Mouse (Mus musculus) spleen, adult 12 weeks (tissue): ENCODE results near the gene Hspb9.

ENCODE experiments used
- DNase-seq: peaks from one replicate; pipeline ENCODE4 v3.0.0; 2022; ENCODE audit warnings: low spot score

Gene Hspb9

DNA sequence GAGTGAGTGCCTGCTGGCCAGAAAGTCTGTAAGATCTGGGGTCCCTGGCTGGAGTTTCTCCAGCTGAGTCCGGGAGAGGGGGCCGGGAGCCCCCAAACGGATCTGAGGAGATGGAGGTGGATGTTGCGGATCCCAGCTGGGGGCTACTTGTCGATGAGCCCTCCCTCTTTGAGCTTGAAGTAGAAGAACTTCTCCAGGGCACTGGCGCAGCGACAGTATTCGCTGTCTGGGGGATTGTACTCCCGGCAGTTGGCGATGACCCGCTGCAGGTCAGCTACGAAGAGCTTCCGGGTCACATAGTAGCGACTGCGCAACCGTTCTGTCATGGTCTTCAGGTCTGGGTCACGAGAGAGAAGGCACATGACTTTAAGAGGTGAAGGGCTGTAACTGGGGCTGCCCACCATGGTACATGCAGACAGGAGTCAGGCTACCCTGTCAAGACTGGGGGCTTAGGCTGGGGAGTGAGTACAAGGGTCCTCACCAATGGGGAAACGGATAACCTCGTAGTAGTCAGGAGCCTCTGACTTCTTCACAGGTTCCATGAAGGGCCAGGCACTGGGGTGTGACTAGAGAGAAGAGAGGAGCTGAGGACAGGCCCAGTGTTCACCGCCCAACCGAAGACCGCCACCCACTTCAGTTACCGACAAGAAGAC, 8.4 kb upstream of the Hspb9 start:
- DNase-seq = no peak

DNA sequence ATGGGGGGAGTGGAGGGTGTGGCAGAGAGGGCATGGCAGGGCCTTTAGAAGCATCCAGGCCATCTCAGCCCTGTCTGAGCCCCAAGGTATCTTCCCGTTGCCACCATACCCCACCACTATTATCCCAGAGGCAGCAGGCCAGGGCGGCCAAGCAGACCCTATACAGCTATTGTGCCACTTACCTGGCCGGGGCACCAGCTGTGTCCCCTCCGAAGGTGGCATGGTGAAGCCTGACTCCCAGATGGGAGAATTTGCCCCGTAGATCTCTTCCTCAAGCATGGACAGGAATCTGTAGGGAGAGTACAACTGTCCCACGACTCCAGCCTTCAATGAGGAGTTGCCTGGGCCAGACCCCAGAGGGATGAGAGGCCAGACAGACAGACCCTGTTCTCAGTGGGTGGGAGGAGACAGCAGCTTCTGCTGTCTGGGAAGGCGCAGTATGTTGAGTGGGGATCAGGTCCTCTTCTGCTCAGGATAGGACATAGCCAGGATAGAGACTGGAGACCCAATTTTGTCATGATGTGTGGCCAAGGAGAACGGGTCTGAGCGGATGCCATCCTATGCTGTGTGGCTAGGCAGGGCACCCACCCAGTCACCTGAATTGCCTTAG, 4.3 kb upstream of the Hspb9 start:
- DNase-seq = no peak

DNA sequence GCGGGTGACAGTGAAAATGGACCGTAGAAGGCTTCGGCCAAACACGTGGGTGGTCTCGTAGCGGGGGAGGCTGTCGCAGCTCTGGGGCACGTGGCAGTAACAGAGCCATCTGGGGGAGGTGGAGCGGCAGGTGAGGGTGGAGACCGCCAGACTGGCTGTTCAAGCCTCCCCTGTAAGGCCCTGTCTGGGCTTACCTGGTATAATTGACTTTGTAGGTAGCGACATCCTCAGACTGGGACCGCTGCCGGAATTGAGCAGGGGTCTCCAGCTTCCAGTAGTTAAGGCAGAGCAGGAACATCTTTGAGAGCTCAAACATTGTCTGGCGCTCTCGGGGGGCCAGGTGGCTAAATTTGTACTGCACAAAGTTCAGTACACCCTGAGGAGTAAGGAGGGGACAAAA, 3.1 kb upstream of the Hspb9 start:
- no peak for DNase-seq

DNA sequence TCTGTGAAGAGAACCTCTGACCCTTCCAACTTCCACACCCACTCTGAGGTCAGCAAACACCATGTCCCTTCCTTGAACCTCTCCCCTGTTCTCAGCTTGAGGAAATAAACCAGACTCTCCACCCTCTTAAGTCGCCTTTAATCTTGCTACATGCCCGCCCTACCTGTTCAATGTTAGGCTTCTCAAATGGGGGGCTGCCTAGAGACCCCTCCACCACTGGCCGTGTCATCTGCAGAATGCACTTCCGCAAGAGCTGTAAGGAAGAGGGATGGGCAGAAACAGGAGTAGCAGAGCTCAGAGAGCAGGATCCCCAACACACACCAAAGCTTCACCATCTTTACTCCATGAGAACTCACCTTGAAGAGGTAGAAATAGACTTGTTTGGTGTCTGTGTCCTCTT, 2.7 kb upstream of the Hspb9 start:
- DNase-seq = no peak

DNA sequence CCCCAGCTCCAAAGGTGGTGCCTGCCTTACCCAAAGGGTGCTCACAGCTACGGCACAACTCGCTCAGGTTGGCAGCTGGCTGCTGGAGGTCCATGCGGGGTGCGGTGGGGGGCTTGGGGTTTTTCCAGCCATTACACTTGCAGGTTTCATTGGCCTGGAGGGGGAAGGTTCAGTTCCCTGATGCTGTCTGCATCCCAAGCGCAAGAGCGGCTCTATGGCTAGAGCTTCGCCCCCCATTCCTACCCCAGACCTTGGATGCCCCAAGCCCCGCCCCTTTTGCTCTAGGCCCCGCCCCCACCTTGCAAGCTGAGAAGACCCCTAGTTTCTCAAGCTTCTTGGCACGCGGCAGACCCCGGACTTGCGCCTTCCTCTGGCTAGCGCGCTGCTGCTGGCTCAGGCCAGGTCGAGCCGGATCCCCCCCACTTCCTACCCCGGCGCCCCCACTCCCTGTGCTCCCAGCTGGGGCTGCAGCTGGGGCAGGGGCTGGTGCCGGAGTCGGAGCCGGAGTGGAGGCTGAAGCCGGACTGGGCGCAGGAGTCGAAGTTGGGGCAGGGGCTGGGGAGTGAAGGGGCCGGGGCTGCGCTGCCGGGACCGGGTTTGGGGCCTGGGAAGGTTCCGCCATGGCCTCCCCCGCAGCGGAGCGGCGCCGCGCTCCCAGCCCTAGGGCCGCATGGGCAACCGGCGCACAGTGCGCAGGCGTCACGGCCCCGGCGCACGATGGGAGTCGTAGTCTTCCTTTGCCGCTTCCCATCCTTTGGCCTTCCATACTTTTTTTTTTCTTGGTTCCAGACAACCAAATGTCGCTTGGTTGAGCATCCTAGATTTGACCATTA, 1.7 kb upstream of the Hspb9 start, which contains the start of gene Kat2a:
TSS of gene Kat2a (minus strand) at position 683 of the 833 bp plus-strand sequence.
- DNase-seq = no peak

DNA sequence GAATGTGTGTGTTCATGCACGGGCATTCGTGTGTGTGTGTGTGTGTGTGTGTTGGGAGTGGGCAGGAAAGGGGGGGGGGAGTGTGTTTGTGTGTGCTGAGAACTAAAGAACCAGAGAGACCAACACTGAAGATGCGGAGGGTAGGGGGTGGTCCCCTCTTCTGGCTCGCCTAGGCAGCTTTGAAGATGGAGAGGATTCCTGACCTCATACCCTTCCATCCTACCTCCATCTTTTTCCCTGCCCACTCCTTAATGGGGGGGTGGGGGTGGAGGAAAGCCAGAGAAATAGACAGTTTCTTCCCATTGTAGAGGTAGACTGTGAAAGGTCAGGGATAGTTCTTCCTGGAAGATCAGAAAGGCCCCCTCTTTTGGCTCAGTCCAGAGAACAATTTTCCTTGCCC, 476 bp upstream of the Hspb9 start:
- DNase-seq = no peak

DNA sequence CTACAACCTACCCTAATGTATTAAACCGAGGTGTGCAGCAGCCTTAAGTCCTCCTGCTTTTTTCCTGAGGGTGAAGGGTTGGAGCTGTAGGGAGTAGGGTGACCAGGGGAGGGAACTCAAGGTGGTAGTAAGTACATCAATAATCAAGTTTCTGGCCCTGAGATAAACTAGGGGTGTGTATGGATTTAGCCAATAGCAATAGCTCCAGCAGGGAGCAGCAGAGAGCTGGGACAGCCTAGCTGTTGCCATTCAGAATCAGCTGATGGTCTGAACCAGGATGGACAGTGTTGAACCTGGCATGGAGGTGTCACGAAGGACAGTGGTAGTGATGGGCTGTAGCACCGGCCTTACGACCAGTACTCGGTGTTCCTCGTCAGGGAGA, 875 bp downstream of the Hspb9 start:
- peak; percentile 70 for DNase-seq

DNA sequence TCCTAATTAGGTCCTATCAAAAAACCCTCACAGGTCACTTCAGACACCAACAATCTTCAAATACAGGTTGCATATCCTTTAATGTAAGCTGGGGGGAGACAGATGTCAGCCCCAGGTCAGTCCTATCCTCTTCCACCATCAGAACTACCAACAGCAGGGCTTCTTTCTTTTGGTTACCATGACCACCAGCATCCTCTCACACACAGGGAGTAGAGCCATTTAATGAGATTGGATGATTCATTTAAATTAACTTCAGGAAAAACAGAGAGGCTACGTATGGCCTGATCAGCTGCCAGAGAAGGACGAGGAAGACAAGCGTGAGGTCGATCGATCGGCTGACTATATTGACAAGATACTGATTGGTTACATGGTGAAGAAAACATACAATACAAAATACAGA, 1.3 kb downstream of the Hspb9 start:
- no peak for DNase-seq

DNA sequence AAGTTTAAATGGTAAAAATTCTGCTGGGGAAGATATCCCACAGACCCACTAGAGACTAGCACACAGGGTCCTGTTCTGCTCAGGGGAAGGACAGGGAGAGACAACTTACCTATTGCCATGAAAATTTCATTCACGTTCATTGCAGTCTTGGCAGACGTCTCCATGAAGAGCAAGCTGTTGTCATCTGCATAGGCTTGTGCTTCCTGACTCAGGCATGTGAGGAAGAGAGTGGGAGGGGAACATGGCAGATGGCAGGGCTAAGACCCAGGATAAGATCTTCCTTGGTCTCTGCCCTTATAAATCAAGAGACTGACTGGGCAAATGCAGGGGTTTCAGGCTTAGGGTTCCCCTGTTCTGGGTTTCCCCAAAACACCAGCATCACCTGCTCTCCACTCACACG, 3.0 kb downstream of the Hspb9 start:
- DNase-seq = no peak

DNA sequence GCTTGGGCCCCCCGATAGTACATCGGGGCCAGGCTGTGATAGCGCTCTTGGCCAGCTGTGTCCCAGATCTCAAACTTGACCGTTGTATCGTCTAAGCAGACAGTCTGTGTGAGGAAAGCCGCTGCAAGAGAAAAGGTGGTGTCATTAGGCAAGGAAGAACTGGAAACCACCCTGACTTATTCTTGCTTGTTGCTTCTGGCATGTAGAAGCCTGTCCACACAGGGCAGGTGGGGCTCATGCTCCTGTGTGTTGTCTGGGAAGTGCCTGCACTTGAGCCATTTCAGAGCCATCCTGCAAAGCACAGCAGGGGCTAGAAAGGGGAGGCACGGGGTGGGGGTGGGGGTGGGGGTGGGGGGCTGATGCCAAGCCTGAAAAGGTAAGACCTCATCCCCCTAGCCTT, 4.8 kb downstream of the Hspb9 start:
- DNase-seq = no peak

DNA sequence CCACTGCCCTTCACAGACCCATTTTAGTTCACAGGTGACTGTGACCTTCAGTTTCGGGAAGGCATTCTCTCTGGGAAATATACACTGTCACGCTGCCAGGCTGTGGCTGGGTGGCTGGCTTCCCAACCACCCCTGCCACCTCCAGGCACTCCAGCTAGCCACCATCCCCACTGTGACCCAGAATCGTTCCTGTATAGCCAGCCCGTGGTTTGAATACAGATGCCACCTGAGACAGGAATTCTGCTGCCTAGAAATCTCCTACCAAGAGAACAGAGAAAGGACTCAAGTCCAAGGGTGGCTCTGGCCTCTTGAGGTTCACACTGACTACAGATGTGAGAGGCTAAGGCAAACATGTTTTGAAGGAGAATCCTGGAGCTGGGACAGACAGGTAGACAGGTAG, 5.2 kb downstream of the Hspb9 start:
- no peak for DNase-seq

DNA sequence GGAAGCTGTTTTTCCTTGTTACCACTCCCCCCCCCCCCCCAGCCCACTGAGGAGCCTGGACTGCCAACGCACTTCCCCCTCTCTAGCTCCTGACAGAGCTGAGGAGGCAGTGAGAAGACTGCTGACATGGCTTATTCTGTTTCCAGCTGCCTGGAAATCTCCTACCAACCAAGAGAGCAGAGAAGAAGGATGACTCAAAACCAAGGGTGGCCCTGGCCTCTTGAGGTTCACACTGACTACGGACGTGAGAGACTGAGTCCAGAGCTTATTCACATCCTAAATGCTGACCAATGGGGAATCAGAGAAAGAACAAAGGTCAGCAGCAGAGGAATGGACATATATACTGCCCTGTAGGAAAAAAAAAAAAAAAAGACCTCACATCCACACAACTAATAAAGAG, 5.7 kb downstream of the Hspb9 start:
- DNase-seq = no peak

DNA sequence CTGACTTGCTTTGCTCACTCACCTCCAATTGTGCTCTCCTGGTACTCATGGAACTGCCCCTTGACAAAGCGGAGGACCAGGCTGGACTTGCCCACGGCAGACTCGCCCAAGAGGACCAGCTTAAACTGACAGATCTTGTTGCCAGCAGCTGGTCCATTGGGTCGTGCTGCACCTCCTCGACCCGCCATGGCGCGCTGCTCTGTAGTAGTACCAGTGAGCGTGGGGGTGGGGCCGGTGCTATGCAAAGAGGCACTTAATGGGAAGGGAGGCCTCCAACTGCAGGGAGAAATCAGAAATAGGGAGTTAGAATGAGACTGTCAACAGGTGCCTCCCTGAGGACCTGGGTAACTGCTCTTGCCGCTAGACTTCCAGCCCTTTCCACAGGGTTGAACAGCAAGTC, 6.2 kb downstream of the Hspb9 start:
- no peak for DNase-seq

DNA sequence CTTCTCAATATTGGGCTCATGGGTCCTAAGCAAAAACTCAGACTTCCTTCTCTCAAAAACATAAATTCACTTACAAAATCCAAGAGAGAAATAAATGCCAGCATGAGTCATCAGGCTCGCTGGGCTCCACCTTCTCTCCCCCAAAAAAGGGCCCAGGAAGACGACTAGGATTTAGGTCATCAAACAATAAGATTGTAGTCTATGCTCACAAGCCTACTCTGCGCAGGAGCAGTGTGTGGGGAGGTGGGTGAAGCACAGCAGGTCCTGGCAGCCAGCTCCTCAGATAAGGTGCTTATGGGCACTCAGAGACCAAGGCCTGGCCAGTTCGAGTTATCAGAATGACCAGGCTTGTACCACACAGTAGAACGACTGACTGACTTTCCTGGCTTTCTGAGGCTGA, 6.7 kb downstream of the Hspb9 start:
- no peak for DNase-seq

DNA sequence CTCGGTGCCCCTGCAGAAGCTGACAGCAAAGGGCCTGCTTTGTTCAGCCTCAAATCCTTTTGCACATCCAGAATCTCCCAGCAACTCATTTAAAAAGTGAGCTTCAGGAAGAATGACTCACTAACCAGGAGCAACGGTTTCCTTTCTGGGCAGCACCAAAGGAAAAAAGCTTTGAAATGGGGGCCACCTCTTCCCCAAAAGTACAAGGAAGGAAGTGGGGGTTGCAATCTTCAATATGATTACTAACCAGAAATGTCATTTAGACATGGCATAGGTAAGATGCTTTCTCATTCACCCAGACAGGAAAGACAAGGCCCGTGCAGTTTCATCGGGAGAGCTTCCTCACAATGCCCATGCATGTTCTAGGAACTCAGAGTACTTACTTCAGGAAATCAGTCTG, 7.6 kb downstream of the Hspb9 start:
- no peak for DNase-seq

DNA sequence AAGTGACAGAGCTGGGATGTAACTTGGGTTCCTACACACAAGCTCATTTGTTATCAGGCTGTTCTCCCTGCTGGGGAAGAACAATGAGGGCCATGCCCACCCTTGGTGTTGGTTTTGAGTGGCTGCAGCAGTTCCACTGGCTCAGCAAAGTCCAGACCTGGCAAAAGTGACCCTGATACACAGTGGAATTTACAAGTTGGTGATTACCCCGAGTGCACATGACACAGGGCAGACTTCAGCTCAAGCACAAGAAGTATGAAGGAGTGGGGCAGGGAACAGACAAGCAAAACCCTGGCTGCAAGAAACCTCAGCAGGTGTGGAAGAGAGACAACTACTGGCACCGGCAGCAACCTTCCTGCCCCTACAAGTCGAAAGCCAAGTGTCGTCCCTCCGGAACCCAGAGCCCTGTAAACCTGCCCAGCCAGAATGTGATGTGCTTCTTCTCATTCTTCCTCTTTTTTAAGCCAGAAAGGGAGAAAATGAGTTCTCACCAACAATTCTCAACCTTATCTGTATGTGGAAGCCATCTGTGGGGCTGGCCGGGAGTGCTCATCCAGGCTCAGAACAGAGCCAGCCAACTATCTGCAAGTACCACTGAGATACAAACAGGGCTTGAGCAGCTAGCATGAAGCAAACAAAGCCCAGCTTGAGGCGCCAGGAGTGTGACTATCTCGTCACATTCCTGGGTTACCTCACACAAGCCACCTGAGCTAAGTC, 8.3 kb downstream of the Hspb9 start:
- DNase-seq = no peak

DNA sequence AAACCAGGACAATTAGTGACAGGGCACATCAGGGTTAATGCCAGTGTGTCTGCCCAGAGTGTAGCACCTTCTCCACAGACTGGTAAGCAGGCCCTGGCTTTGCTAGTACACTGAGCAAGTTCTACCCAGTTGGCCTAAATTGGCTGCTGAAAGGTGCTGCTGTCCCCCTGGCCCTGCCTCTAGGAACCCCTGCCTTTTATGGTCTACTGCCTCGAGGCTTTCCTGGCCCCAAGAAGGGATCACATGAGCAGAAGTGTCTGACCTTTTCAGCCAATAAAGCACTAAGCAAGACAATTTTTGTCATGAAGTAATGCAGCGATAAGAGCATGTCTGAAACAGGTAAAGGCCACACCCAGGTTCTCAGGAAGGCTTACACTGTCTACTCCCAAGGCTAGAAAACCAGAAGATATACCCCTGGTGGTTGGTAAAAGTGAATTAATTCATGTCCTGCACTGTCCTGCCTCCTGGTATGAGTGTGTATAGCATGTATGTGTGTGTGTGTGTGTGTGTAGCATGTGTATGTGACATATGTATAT, 8.9 kb downstream of the Hspb9 start:
- DNase-seq = no peak

DNA sequence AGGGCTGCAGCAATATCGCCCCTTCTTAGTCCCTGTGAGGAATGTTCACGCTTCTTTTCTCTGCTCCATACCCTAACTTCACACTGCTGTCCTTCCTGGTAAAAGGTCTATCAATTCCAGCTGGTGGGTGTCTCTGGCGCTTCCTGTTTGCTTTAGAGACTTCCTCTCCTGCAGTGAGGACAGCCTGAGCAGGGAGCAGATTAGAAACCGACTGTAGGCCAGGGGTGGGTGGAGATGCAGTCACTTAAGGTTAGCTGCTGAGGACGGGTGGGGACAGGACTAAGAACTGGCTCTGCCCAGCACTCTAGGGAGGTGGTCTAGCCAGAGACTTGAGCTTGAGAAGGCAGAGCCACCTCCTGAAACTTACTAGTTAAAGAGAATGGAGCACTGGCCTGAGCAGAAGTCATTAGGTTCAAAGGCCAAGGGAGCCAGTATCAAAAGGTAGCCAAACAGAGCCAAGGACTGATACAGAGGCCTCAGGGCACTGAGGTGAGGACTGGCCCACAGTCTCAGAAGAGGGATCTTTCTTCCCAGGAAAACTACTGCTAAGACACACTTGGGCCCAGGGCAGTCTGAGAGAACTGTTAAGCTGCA, 11.4 kb downstream of the Hspb9 start:
- no peak for DNase-seq

DNA sequence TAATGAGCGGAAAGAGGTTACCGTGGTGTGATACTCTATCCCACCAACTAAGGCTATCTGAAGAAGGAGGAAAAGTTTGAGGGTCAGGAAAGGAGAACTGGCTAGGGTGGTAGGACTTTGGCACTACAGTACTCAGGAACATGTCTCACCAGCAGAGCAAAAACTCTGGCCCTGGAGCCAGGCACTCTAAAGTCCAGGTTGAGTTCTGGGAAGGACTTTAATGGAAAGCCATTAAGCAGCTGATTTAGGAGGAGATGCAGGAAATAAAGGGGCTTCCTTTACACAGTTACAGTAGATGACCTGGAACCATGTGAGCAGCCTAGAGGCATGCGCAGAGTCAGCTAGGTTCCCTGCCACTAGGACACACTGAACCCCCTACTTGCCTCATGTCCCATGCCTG, 13.6 kb downstream of the Hspb9 start:
- DNase-seq = no peak

DNA sequence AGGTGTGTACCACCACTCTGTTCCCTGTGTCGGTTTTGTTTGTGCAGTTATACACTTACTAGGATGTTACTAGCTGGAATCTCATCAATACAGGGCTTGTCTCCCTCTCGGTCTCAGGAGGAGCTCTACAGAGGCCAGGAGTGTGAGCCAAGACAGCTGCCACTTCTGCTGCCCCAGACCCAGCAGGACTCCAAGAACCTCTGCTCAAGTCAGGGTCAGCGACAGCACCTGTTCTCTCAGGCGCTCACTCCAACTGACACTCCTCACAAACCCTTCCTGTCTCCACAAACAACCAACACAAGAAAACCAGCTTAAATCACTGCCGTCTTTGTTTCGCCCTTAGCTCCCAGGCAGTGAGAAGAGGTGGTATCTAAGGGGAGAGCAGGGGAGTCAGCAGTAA, 15.0 kb downstream of the Hspb9 start:
- DNase-seq = no peak

DNA sequence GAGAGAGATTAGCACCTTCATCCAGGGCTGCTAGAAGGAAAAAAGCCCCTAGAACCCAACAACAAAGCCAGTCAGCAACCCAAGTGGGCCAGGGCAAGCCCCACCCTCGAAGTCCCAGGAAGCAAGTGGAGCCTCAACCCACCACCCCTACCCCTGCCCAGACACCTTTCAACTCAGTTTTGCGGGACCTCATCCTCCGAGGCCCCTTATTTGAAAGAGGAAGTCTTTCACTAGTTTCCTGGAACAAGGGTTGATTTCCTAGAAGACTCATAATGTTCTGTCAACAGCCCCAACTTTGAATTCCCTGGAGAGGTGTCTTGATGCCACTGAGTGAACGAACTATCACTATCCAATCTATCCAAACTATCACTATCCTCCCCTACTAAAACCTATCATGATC, 16.3 kb downstream of the Hspb9 start:
- no peak for DNase-seq
